Mouse (Mus musculus) heart, adult 2 months (tissue): ENCODE data around the gene Trim66.

ENCODE experiments used
- CTCF ChIP-seq: fragments of 200-600 bp; IDR thresholded peaks from 2 replicates; pipeline ENCODE4 v1.8.1; 2022; ENCODE audit warnings: antibody characterized with exemption, mild to moderate bottlenecking, moderate library complexity
- EP300 ChIP-seq: fragments of 200-500 bp; IDR thresholded peaks from 2 replicates; pipeline ENCODE4 v1.6.1; 2011; ENCODE audit warnings: low read depth, low read length, control low read depth; ENCODE audit not compliant: insufficient read depth
- POLR2A ChIP-seq: fragments of 200-500 bp; IDR thresholded peaks from 2 replicates; pipeline ENCODE4 v1.6.1; 2011; ENCODE audit warnings: mild to moderate bottlenecking, low read depth, low read length, control low read depth; ENCODE audit not compliant: insufficient read depth

GRCm38 (mm10) chr7:109497507-109497906, 10.4 kb downstream of the Trim66 start:
- TF ChIP-seq POLR2A (no peak), CTCF (no peak), EP300 (no peak)
